Mouse (Mus musculus) liver, embryonic 18 days (tissue): Measurements from ENCODE around the gene Gm28079. TPM values are rescaled to one million over a fixed set of nuclear protein-coding genes. Genes with fewer than 3 reads are reported as not detected.

ENCODE experiments used
- polyA plus RNA-seq: library from polyadenylated mRNA; depleted of rRNA; stranded (reverse); fragments of >200 nt; gene quantifications from 2 replicates; pipeline ENCODE4 v1.2.3, GENCODE M21; 2012; rRNA removed

Gene Gm28079
- polyA plus RNA-seq, result not detected in 2 replicates

DNA sequence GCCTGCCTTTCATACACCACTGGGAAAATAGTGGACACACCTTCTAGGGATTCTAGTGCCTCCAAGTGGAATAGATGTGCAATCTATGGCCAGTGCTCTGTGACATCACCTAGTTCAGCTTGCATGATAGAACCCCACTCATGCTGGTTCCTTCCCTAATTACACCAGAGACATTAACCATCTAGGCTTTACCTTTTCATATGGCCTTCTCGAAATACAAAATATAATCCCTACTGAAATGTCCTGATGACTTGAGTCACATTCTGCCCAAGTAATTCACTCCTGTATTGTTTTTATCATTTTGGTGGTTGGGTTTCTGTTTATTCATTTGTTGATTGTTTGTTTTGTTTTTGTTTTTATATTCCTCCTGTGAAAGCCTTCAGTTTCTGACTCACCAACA is at the start of gene Gm28079:
Gene Gm28079, minus strand, starts transcription at position 101 of the 400 bp plus-strand sequence.

